Mouse (Mus musculus) limb, embryonic 13.5 days (tissue): ENCODE measurements at regions not wholly inside any gene's neighbourhood (a gene's known extent, or its start where the extent isn't known, plus 50 kb on each side); places are given as distances from the start of the nearest gene placed in this dataset.

Experiments
- ATAC-seq: fragments of 200-750 bp; cut with Nextera tagmentation; 2 replicates; pipeline ENCODE4 v1.8.0; 2017; ENCODE audit warnings: low read depth, moderate number of reproducible peaks, moderate TSS enrichment; ENCODE audit not compliant: low FRiP score
- H3K27ac ChIP-seq: fragments of 300-500 bp; sonication (generic); 2 replicates; pipeline ENCODE4 v1.5.1; 2015; ENCODE audit warnings: inconsistent platforms, mild to moderate bottlenecking, moderate library complexity
- H3K27me3 ChIP-seq: fragments of 300-500 bp; sonication (generic); 2 replicates; pipeline ENCODE4 v1.6.1; 2015; ENCODE audit warnings: mild to moderate bottlenecking, inconsistent platforms
- H3K36me3 ChIP-seq: fragments of 300-500 bp; sonication (generic); 2 replicates; pipeline ENCODE4 v1.6.1; 2015; ENCODE audit warnings: inconsistent platforms, mild to moderate bottlenecking, moderate library complexity
- H3K4me1 ChIP-seq: fragments of 300-500 bp; sonication (generic); 2 replicates; pipeline ENCODE4 v1.6.1; 2015; ENCODE audit warnings: inconsistent platforms
- H3K4me2 ChIP-seq: fragments of 300-500 bp; sonication (generic); replicated peaks from 2 replicates; pipeline ENCODE4 v1.6.1; 2015; ENCODE audit warnings: inconsistent platforms, mild to moderate bottlenecking, moderate library complexity
- H3K4me3 ChIP-seq: fragments of 300-500 bp; sonication (generic); 2 replicates; pipeline ENCODE4 v1.5.1; 2015; ENCODE audit warnings: moderate library complexity, mild to moderate bottlenecking, inconsistent platforms
- H3K9ac ChIP-seq: fragments of 300-500 bp; sonication (generic); 2 replicates; pipeline ENCODE4 v1.6.1; 2015; ENCODE audit warnings: mild to moderate bottlenecking, inconsistent platforms
- H3K9me3 ChIP-seq: fragments of 300-500 bp; sonication (generic); 2 replicates; pipeline ENCODE4 v1.6.1; 2016; ENCODE audit warnings: inconsistent platforms
- WGBS: fragments of 180-500 bp; shearing (Covaris S2); methylation state at CpG from one replicate; pipeline ENCODE4 v1.1.7; 2015; 5-methylcytosine and 5-hydroxymethylcytosine counted together

DNA sequence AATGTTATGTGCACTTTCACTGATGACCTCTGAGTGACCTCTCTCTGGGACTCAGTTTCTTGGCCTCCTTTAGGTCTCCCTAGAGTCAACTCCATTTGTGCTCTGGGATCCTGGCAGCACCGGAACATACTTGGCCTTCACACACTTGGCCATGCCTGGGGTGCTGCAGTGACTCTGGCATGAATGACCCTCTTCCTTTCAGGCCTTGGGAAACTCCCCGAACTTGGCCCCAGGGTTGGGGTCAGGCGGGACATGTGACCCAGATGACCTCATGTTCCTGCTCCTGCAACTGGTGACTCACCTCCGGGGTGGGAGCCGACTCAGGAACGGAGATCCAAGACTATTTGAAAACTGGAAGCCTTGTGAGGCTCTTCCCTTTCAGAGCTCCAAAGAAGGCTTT is 159.2 kb downstream of the Cyp26b1 start:
- Histone ChIP-seq H3K4me3 (no peak overlapping the region), H3K4me2 (no peak overlapping the region), H3K4me1 (peaks cover 28% of the 10 kb centered on the region), H3K36me3 (no peaks in the 10 kb centered on the region), H3K27me3 (peaks cover 4% of the 10 kb centered on the region; the same call in 1 of the 2 replicates), H3K27ac (no peak overlapping the region), H3K9ac (no peak overlapping the region), H3K9me3 (no peaks in the 10 kb centered on the region)
- ATAC-seq, result no peak
- 77% methylated on average over 6 of the region's 6 CpGs for WGBS

DNA sequence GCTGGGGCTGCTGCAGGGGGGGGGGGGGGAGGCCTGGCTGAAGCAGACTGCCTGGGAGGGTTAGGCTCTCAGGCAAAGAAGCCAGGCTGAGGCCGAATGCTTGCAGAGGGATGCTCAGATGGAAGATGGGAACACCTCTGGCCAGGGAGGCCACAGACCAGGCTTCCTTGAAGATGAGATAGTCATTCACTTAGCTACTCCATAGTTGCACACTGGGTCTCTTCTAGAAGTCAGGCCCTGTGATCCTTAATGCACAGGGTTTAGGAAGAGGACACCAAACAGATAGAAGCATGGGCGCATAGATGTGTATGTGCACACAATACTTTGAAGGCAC is 162.1 kb downstream of the Cyp26b1 start:
- 51% methylated on average over 2 of the region's 2 CpGs for WGBS
- Histone ChIP-seq H3K4me1 (peaks cover 47% of the 10 kb centered on the region), H3K27ac (peak overlapping the region; percentile 49), H3K9ac (0 out of 2 replicates have a peak overlapping the region, but pooled peaks have one; percentile 19), H3K9me3 (no peaks in the 10 kb centered on the region), H3K4me2 (peak overlapping the region; percentile 36), H3K4me3 (no peak overlapping the region), H3K27me3 (peaks cover 9% of the 10 kb centered on the region), H3K36me3 (no peaks in the 10 kb centered on the region)
- ATAC-seq, result no peak; the same call in 1 of the 2 replicates

- 14% methylated on average over 12 of the region's 12 CpGs for WGBS
- Histone ChIP-seq H3K9me3 (no peaks in the 10 kb centered on the region), H3K4me3 (no peak overlapping the region), H3K27ac (peak overlapping the region; percentile 70), H3K36me3 (no peaks in the 10 kb centered on the region), H3K9ac (0 out of 2 replicates have a peak overlapping the region, but pooled peaks have one; percentile 19), H3K4me2 (peak overlapping the region; percentile 36), H3K27me3 (peaks cover 9% of the 10 kb centered on the region), H3K4me1 (peaks cover 52% of the 10 kb centered on the region)
- ATAC-seq, result peak; percentile 87
These were observed 162.6 kb downstream of the Cyp26b1 start for GRCm38 (mm10) chr6:84430925-84431621.

DNA sequence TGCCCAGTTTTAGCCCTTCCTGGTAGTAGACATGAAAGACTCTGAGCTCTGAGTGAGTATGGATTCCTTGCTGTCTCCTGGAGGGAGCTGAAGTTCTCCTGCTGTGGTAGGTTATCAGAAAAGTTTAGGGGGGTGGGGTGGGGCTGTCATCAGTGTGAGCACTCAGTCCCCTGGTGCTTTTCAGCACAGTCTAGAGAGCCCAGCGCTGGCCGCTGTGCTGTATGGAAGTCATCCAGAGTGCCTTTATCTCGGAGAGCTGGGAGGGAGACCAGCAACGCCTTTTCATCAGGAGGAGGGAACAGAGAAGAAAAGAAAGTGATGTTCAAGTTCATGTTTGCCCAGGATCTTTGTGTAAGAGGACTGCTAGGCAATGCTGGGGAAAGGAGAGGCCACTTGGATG is 163.6 kb downstream of the Cyp26b1 start:
- no peaks in the 10 kb centered on the region for H3K36me3 ChIP-seq
- peaks cover 57% of the 10 kb centered on the region for H3K4me1 ChIP-seq
- H3K9me3 ChIP-seq, result no peaks in the 10 kb centered on the region
- no peak overlapping the region for H3K4me2 ChIP-seq
- no peak for ATAC-seq
- H3K9ac ChIP-seq, result no peak overlapping the region
- no peak overlapping the region for H3K4me3 ChIP-seq
- H3K27ac ChIP-seq, result no peak overlapping the region
- H3K27me3 ChIP-seq, result peaks cover 12% of the 10 kb centered on the region
- 65% methylated on average over 4 of the region's 4 CpGs for WGBS

DNA sequence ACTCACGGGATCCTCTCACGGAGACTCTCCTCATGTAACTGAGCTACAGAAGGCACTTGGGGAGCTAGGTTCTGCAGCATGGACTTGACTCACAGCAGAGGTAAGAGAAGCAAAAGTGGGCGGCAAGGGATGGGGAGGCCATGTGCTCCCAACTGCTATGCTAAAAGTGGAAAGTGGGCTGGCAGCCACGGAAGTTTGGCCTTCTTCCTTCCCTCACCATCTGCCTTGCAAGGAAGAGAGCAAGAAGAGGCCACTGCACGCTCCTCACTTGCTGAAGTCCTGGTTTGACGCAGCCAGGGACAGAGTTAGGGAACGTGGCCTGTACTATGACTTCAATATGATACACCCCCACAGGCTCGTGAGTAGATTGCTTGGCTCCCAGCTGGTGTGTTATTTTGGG is 164.5 kb downstream of the Cyp26b1 start:
- peaks cover 57% of the 10 kb centered on the region for H3K4me1 ChIP-seq
- H3K36me3 ChIP-seq, result no peaks in the 10 kb centered on the region
- no peak overlapping the region for H3K9ac ChIP-seq
- H3K27ac ChIP-seq, result no peak overlapping the region; the same call in 1 of the 2 replicates
- no peak overlapping the region for H3K4me2 ChIP-seq
- no peak for ATAC-seq
- WGBS, result 78% methylated on average over 8 of the region's 8 CpGs
- peaks cover 15% of the 10 kb centered on the region; the same call in 1 of the 2 replicates for H3K27me3 ChIP-seq
- H3K9me3 ChIP-seq, result no peaks in the 10 kb centered on the region
- no peak overlapping the region for H3K4me3 ChIP-seq

GRCm38 (mm10) chr6:84426691-84427090 is 167.0 kb downstream of the Cyp26b1 start:
- no peak for ATAC-seq
- H3K4me2 ChIP-seq, result no peak overlapping the region
- no peaks in the 10 kb centered on the region for H3K9me3 ChIP-seq
- no peaks in the 10 kb centered on the region for H3K36me3 ChIP-seq
- 38% methylated on average over 8 of the region's 8 CpGs for WGBS
- peaks cover 15% of the 10 kb centered on the region; the same call in 1 of the 2 replicates for H3K27me3 ChIP-seq
- H3K4me3 ChIP-seq, result no peak overlapping the region
- H3K9ac ChIP-seq, result no peak overlapping the region
- peaks cover 47% of the 10 kb centered on the region for H3K4me1 ChIP-seq
- no peak overlapping the region for H3K27ac ChIP-seq

GRCm38 (mm10) chr6:84425823-84426222 is 167.9 kb downstream of the Cyp26b1 start:
- Histone ChIP-seq H3K27me3 (peaks cover 15% of the 10 kb centered on the region; the same call in 1 of the 2 replicates), H3K4me3 (no peak overlapping the region), H3K4me1 (peaks cover 38% of the 10 kb centered on the region), H3K9ac (no peak overlapping the region), H3K36me3 (no peaks in the 10 kb centered on the region), H3K9me3 (no peaks in the 10 kb centered on the region), H3K27ac (no peak overlapping the region), H3K4me2 (no peak overlapping the region)
- ATAC-seq, result peak; percentile 52; the same call in 1 of the 2 replicates
- 39% methylated on average over 4 of the region's 4 CpGs for WGBS

GRCm38 (mm10) chr6:84422946-84423345 is 170.8 kb downstream of the Cyp26b1 start:
- no peak for ATAC-seq
- peaks cover 19% of the 10 kb centered on the region; the same call in 1 of the 2 replicates for H3K27me3 ChIP-seq
- no peak overlapping the region for H3K4me3 ChIP-seq
- no peak overlapping the region for H3K4me2 ChIP-seq
- no peaks in the 10 kb centered on the region for H3K36me3 ChIP-seq
- WGBS, result 42% methylated on average over 3 of the region's 3 CpGs
- H3K9me3 ChIP-seq, result no peaks in the 10 kb centered on the region
- H3K4me1 ChIP-seq, result peaks cover 24% of the 10 kb centered on the region
- no peak overlapping the region for H3K27ac ChIP-seq
- no peak overlapping the region for H3K9ac ChIP-seq

DNA sequence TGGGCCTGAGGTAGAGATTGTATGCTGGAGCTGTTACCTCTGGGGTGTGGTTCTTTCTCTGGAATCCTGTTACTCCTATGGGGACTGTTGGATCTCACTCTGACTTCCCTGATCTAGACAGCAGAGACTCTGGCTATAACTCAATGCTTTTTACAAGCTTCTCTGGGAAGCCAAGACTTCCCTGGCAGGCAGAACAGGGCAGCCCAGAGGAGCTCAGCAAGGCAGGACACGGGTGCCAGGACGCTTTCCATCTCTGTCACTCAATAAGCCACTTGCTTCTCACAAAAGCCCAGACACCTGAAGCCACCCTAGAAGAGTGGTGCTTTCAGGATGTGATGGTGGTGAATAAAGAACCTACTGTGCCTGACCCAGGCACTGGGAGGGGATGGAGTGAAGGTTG is 174.0 kb downstream of the Cyp26b1 start:
- ATAC-seq, result no peak
- Histone ChIP-seq H3K27me3 (peaks cover 20% of the 10 kb centered on the region; the same call in 1 of the 2 replicates), H3K4me1 (peaks cover 10% of the 10 kb centered on the region; the same call in 1 of the 2 replicates), H3K4me2 (no peak overlapping the region), H3K36me3 (no peaks in the 10 kb centered on the region), H3K27ac (no peak overlapping the region), H3K4me3 (no peak overlapping the region), H3K9me3 (no peaks in the 10 kb centered on the region), H3K9ac (no peak overlapping the region)
- WGBS, result 65% methylated on average over 2 of the region's 2 CpGs

- Histone ChIP-seq H3K4me2 (no peak overlapping the region), H3K9ac (no peak overlapping the region), H3K27ac (no peak overlapping the region), H3K36me3 (no peaks in the 10 kb centered on the region), H3K27me3 (peaks cover 18% of the 10 kb centered on the region; the same call in 1 of the 2 replicates), H3K4me1 (peaks cover 15% of the 10 kb centered on the region), H3K9me3 (no peaks in the 10 kb centered on the region), H3K4me3 (no peak overlapping the region)
- no peak for ATAC-seq
- WGBS, result 64% methylated on average over 2 of the region's 2 CpGs
These were observed 174.4 kb downstream of the Cyp26b1 start for GRCm38 (mm10) chr6:84419281-84419680.

DNA sequence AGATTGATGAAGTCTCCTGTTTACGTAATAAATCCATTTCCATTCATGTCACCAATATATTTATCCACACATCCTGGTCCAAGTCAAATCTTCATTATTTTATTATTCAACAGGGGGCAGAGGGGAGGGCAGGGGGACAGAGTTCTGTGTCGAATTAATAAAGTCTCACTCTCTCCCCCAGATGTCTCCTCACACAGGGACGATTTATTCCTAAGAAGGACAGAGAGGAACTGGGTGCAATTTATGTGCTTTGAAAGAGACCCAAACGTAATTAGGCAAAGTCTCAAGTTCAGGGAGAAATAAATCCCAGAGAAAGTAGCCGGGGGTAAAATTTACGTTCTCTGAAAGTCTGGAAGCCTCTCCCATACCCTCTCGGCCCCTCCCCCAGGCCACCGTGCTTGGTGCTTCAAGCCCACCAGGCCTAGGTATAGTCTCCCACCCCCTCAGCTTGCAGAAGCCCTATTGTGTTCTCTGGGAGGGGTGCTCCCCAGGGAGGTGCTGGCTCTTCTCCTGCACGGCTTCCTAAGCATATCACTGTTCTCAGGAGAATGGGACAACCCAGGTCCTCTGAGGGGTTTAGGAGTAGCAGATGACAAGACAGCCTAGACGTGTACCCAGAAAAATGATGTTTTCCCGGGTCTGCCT is 176.6 kb downstream of the Cyp26b1 start:
- WGBS, result 22% methylated on average over 11 of the region's 11 CpGs
- no peak overlapping the region for H3K4me3 ChIP-seq
- H3K4me2 ChIP-seq, result no peak overlapping the region
- H3K9ac ChIP-seq, result no peak overlapping the region
- peaks cover 29% of the 10 kb centered on the region; the same call in 1 of the 2 replicates for H3K27me3 ChIP-seq
- no peak overlapping the region for H3K27ac ChIP-seq
- no peaks in the 10 kb centered on the region for H3K36me3 ChIP-seq
- H3K9me3 ChIP-seq, result no peaks in the 10 kb centered on the region
- H3K4me1 ChIP-seq, result peaks cover 20% of the 10 kb centered on the region
- no peak for ATAC-seq

DNA sequence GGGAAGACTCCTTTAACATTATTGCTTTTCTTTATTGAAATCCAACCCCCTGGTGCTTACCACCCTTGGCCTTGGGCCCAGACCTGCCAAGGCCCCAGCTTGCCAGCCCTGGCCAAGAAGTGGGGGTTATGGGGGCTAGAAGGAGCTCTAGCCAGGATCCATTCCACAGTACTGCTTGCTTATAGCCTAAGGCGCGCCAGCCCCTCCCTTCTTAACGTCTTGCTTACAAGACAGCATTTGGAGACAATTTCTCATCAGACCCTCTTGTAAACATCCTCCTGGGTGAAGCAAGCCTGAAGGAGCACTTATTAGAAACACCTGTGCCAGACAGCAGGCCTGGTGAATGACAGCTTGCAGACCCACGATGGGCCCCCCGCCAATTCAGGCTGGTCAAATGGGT is 179.3 kb downstream of the Cyp26b1 start:
- no peaks in the 10 kb centered on the region for H3K36me3 ChIP-seq
- H3K27me3 ChIP-seq, result peaks cover 31% of the 10 kb centered on the region
- H3K9ac ChIP-seq, result no peak overlapping the region
- H3K27ac ChIP-seq, result no peak overlapping the region
- no peak overlapping the region for H3K4me3 ChIP-seq
- no peak overlapping the region; the same call in 1 of the 2 replicates for H3K4me2 ChIP-seq
- whole genome bisulfite sequencing, result 26% methylated on average over 5 of the region's 5 CpGs
- peaks cover 28% of the 10 kb centered on the region for H3K4me1 ChIP-seq
- no peaks in the 10 kb centered on the region for H3K9me3 ChIP-seq
- ATAC-seq, result peak; percentile 41; the same call in 1 of the 2 replicates
